8 mouse cellular contexts compared by ENCODE assay signal in the genomic region with DNA sequence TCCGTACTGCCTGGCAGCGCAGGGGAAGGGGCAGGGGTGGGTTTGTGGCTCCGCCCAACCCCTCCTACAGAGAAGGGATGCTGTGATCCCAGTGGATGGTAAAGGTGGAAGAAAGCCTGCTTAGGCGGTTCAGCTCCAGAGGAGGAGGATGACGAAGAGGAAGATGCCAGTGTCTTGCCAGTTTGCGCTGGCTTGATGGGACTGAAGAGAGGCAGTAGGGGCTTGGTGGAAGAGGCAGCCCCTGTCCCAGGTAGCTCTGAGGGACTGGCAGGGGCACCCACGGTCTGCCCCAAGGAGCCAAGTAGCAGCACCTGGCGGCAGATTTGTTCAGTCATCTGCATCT. TPM values are rescaled to one million over a fixed set of nuclear protein-coding genes. Genes with fewer than 3 reads are reported as not detected.
DNase-seq lines count a peak whose midpoint lies in the region; ATAC-seq and TF ChIP-seq lines count a peak whose summit lies in the region.

No protein-coding gene starts in this region.

- H3K4me1 ChIP-seq in heart, embryonic 11.5 days (ENCODE audit: control insufficient read depth, insufficient read depth, low read length), result peaks cover 12% of the 10 kb centered on the region; the same call in 1 of the 2 replicates
- peaks cover 1% of the 10 kb centered on the region; the same call in 1 of the 2 replicates for H3K4me1 ChIP-seq in heart, adult 2 months (ENCODE audit: control insufficient read depth, insufficient read depth, low read length)
- no peaks in the 10 kb centered on the region for H3K4me1 ChIP-seq in ES-Bruce4 (ENCODE audit: control insufficient read depth, insufficient read depth, low read length)
- peaks cover 67% of the 10 kb centered on the region for H3K4me1 ChIP-seq in forebrain, embryonic 15.5 days
- 0 out of 2 replicates have a peak, but pooled peaks cover 5% of the 10 kb centered on the region for H3K4me1 ChIP-seq in liver, postnatal 0 days (ENCODE audit: insufficient read depth)

- no peak for TF ChIP-seq CTCF in heart, adult 2 months (IDR thresholded peaks at IDR 0.05)
- no peak for TF ChIP-seq CTCF in ES-Bruce4 (IDR thresholded peaks at IDR 0.05; ENCODE audit: low read depth, low read length)
- no peak for TF ChIP-seq CTCF in liver, postnatal 0 days (IDR thresholded peaks at IDR 0.05; ENCODE audit: low read depth)

- TF ChIP-seq POLR2A in heart, adult 2 months (IDR thresholded peaks at IDR 0.05; ENCODE audit: insufficient read depth, low read depth, low read length), result no peak
- no peak for TF ChIP-seq POLR2A in ES-Bruce4 (IDR thresholded peaks at IDR 0.05; ENCODE audit: insufficient read depth, low read length)

- TF ChIP-seq EP300 in heart, adult 2 months (IDR thresholded peaks at IDR 0.05; ENCODE audit: insufficient read depth, low read depth, low read length), result no peak
- no peak for TF ChIP-seq EP300 in ES-Bruce4 (IDR thresholded peaks at IDR 0.05; ENCODE audit: insufficient read depth, low read depth, low read length)
- TF ChIP-seq EP300 in liver, postnatal 0 days (IDR thresholded peaks at IDR 0.05; ENCODE audit: low read depth), result no peak

- ATAC-seq in heart, embryonic 11.5 days (replicated peaks; ENCODE audit: insufficient number of reproducible peaks, low FRiP score, low TSS enrichment), result no peak
- ATAC-seq in forebrain, embryonic 15.5 days (replicated peaks), result no peak
- ATAC-seq in liver, postnatal 0 days, result no peak

- no peak for DNase-seq in heart, adult 2 months
- no peak for DNase-seq in liver, postnatal 0 days
- no peak for DNase-seq in adrenal gland, postnatal 36 days
- DNase-seq in MN1 (ENCODE audit: low spot score), result no peak
- no peak for DNase-seq in ovary, postnatal 14 days (ENCODE audit: low spot score)

- H3K27me3 ChIP-seq in heart, embryonic 11.5 days (ENCODE audit: control insufficient read depth, insufficient read depth, low read length), result peaks cover 3% of the 10 kb centered on the region; the same call in 1 of the 2 replicates
- H3K27me3 ChIP-seq in heart, adult 2 months (ENCODE audit: control insufficient read depth, insufficient read depth, low read length), result no peaks in the 10 kb centered on the region
- no peaks in the 10 kb centered on the region for H3K27me3 ChIP-seq in ES-Bruce4 (ENCODE audit: control insufficient read depth, insufficient read depth, low read length, poor library complexity, severe bottlenecking)
- no peaks in the 10 kb centered on the region for H3K27me3 ChIP-seq in forebrain, embryonic 15.5 days
- peaks cover 15% of the 10 kb centered on the region for H3K27me3 ChIP-seq in liver, postnatal 0 days (ENCODE audit: insufficient read depth, low read length)

- H3K27ac ChIP-seq in heart, embryonic 11.5 days (ENCODE audit: low read depth, low read length), result no peak overlapping the region
- no peak overlapping the region for H3K27ac ChIP-seq in heart, adult 2 months
- H3K27ac ChIP-seq in ES-Bruce4 (ENCODE audit: insufficient read depth, low read length), result no peak overlapping the region
- H3K27ac ChIP-seq in forebrain, embryonic 15.5 days (replicated peaks), result peak overlapping the region; percentile 95; the same call in 1 of the 2 replicates
- no peak overlapping the region for H3K27ac ChIP-seq in liver, postnatal 0 days (ENCODE audit: low read depth)

- H3K4me3 ChIP-seq in heart, embryonic 11.5 days (ENCODE audit: low read depth, low read length), result peak overlapping the region; percentile 74
- no peak overlapping the region for H3K4me3 ChIP-seq in heart, adult 2 months
- peak overlapping the region; percentile 25 for H3K4me3 ChIP-seq in ES-Bruce4 (ENCODE audit: low read depth, low read length)
- H3K4me3 ChIP-seq in forebrain, embryonic 15.5 days, result peak overlapping the region; percentile 95
- H3K4me3 ChIP-seq in liver, postnatal 0 days (ENCODE audit: low read depth, low read length), result no peak overlapping the region

- 0 out of 2 replicates have a peak, but pooled peaks cover 2% of the 10 kb centered on the region for H3K79me2 ChIP-seq in heart, adult 2 months (replicated peaks; ENCODE audit: control insufficient read depth, insufficient read depth, low read length)

- intact Hi-C loops in heart, adult 2 months (cut with DNase I), result no loop called here

- WGBS in heart, embryonic 11.5 days (ENCODE audit: insufficient replicate concordance), result 41% methylated on average over 8 of the region's 8 CpGs
- WGBS in heart, adult 2 months, result 75% methylated on average over 8 of the region's 8 CpGs
- 41% methylated on average over 8 of the region's 8 CpGs for WGBS in forebrain, embryonic 15.5 days
- 56% methylated on average over 8 of the region's 8 CpGs for WGBS in liver, postnatal 0 days (ENCODE audit: insufficient replicate concordance)

- H3K36me3 ChIP-seq in heart, embryonic 11.5 days (ENCODE audit: control insufficient read depth, insufficient read depth, low read length), result peaks cover 33% of the 10 kb centered on the region
- H3K36me3 ChIP-seq in heart, adult 2 months (ENCODE audit: control insufficient read depth, insufficient read depth, low read length), result no peaks in the 10 kb centered on the region; the same call in 1 of the 2 replicates
- H3K36me3 ChIP-seq in ES-Bruce4 (ENCODE audit: control insufficient read depth, insufficient read depth, low read length, poor library complexity, severe bottlenecking), result no peaks in the 10 kb centered on the region
- peaks cover 28% of the 10 kb centered on the region for H3K36me3 ChIP-seq in forebrain, embryonic 15.5 days
- H3K36me3 ChIP-seq in liver, postnatal 0 days (replicated peaks; ENCODE audit: insufficient read depth, low read length), result no peaks in the 10 kb centered on the region

- H3K9ac ChIP-seq in heart, embryonic 11.5 days (ENCODE audit: low read depth, low read length), result peak overlapping the region; percentile 86; the same call in 1 of the 2 replicates
- H3K9ac ChIP-seq in heart, adult 2 months (ENCODE audit: low read depth, low read length), result no peak overlapping the region
- H3K9ac ChIP-seq in ES-Bruce4 (ENCODE audit: low read depth, poor library complexity, severe bottlenecking), result no peak overlapping the region; the same call in 1 of the 2 replicates
- peak overlapping the region; percentile 89; the same call in 1 of the 2 replicates for H3K9ac ChIP-seq in forebrain, embryonic 15.5 days (replicated peaks)
- H3K9ac ChIP-seq in liver, postnatal 0 days (replicated peaks), result no peak overlapping the region

- H3K9me3 ChIP-seq in heart, embryonic 11.5 days (replicated peaks; ENCODE audit: control insufficient read depth, low read length), result no peaks in the 10 kb centered on the region
- no peaks in the 10 kb centered on the region for H3K9me3 ChIP-seq in ES-Bruce4 (replicated peaks; ENCODE audit: control insufficient read depth, insufficient read depth, low read length, poor library complexity, severe bottlenecking)
- H3K9me3 ChIP-seq in forebrain, embryonic 15.5 days, result no peaks in the 10 kb centered on the region
- no peaks in the 10 kb centered on the region for H3K9me3 ChIP-seq in liver, postnatal 0 days (ENCODE audit: low read length)

- peak overlapping the region; percentile 84 for H3K4me2 ChIP-seq in heart, embryonic 11.5 days
- H3K4me2 ChIP-seq in forebrain, embryonic 15.5 days (replicated peaks), result peak overlapping the region; percentile 57
- H3K4me2 ChIP-seq in liver, postnatal 0 days (ENCODE audit: low read depth, low read length), result peak overlapping the region; percentile 97

RNA-seq across cellular contexts. Expression of a gene that starts 9.9 kb away (rescaled TPM):
- 29.3 and 30.7 TPM in 2 replicates for polyA plus RNA-seq in heart, embryonic 11.5 days (2014; fragmentation: Nextera tagmentation; extraction: Ambion mirVana)
- total RNA-seq in heart, adult 2 months (2021), result 10 to 100 TPM; 17.8 to 20.4 TPM
- polyA plus RNA-seq in heart, adult 2 months (2012; rRNA removed), result 15.7 and 19.4 TPM in 2 replicates
- 65.8 and 67.6 TPM in 2 replicates for polyA plus RNA-seq in ES-Bruce4 (2011; ENCODE audit: insufficient read depth, insufficient read length, low read depth, missing spikeins)
- 51.4 and 57.1 TPM in 2 replicates for polyA plus RNA-seq in forebrain, embryonic 15.5 days (2015; fragmentation: Nextera tagmentation; extraction: Ambion mirVana)
- polyA plus RNA-seq in liver, postnatal 0 days (2015; fragmentation: Nextera tagmentation; extraction: Ambion mirVana), result 7.2 and 8.1 TPM in 2 replicates
- 10 to 100 TPM; 36.1 to 47.3 TPM for total RNA-seq in adrenal gland, postnatal 36 days (2021)

RNA-seq across cellular contexts. Expression of a gene that starts 13.8 kb away (rescaled TPM):
- 9.8 and 12.0 TPM in 2 replicates for polyA plus RNA-seq in heart, embryonic 11.5 days (2014; fragmentation: Nextera tagmentation; extraction: Ambion mirVana)
- 1 to 10 TPM in 1 of 2 experiments, under 1 TPM in 1; 0.98 to 2.0 TPM for total RNA-seq in heart, adult 2 months (2021)
- 1.6 and 2.3 TPM in 2 replicates for polyA plus RNA-seq in heart, adult 2 months (2012; rRNA removed)
- 10.0 and 11.4 TPM in 2 replicates for polyA plus RNA-seq in ES-Bruce4 (2011; ENCODE audit: insufficient read depth, insufficient read length, low read depth, missing spikeins)
- polyA plus RNA-seq in forebrain, embryonic 15.5 days (2015; fragmentation: Nextera tagmentation; extraction: Ambion mirVana), result 29.6 and 31.7 TPM in 2 replicates
- 0.63 and 0.85 TPM in 2 replicates for polyA plus RNA-seq in liver, postnatal 0 days (2015; fragmentation: Nextera tagmentation; extraction: Ambion mirVana)
- 1 to 10 TPM; 6.7 to 7.5 TPM for total RNA-seq in adrenal gland, postnatal 36 days (2021)

RNA-seq across cellular contexts. Expression of a gene that starts 35.4 kb away (rescaled TPM):
- polyA plus RNA-seq in heart, embryonic 11.5 days (2014; fragmentation: Nextera tagmentation; extraction: Ambion mirVana), result 16.4 and 20.8 TPM in 2 replicates
- total RNA-seq in heart, adult 2 months (2021), result 1 to 10 TPM; 4.8 to 5.2 TPM
- polyA plus RNA-seq in heart, adult 2 months (2012; rRNA removed), result 6.9 and 10.1 TPM in 2 replicates
- polyA plus RNA-seq in ES-Bruce4 (2011; ENCODE audit: insufficient read depth, insufficient read length, low read depth, missing spikeins), result 16.5 and 23.2 TPM in 2 replicates
- polyA plus RNA-seq in forebrain, embryonic 15.5 days (2015; fragmentation: Nextera tagmentation; extraction: Ambion mirVana), result 44.4 and 44.8 TPM in 2 replicates
- polyA plus RNA-seq in liver, postnatal 0 days (2015; fragmentation: Nextera tagmentation; extraction: Ambion mirVana), result 2.7 and 2.8 TPM in 2 replicates
- total RNA-seq in adrenal gland, postnatal 36 days (2021), result 10 to 100 TPM; 38.2 to 45.1 TPM

RNA-seq across cellular contexts. Expression of a gene that starts 35.8 kb away (rescaled TPM):
- 36.5 and 43.8 TPM in 2 replicates for polyA plus RNA-seq in heart, embryonic 11.5 days (2014; fragmentation: Nextera tagmentation; extraction: Ambion mirVana)
- 10 to 100 TPM; 32.8 to 37.5 TPM for total RNA-seq in heart, adult 2 months (2021)
- 23.3 and 41.1 TPM in 2 replicates for polyA plus RNA-seq in heart, adult 2 months (2012; rRNA removed)
- 66.5 and 67.4 TPM in 2 replicates for polyA plus RNA-seq in ES-Bruce4 (2011; ENCODE audit: insufficient read depth, insufficient read length, low read depth, missing spikeins)
- 59.5 and 62.9 TPM in 2 replicates for polyA plus RNA-seq in forebrain, embryonic 15.5 days (2015; fragmentation: Nextera tagmentation; extraction: Ambion mirVana)
- 12.1 and 13.4 TPM in 2 replicates for polyA plus RNA-seq in liver, postnatal 0 days (2015; fragmentation: Nextera tagmentation; extraction: Ambion mirVana)
- 10 to 100 TPM; 55.3 to 70.4 TPM for total RNA-seq in adrenal gland, postnatal 36 days (2021)

RNA-seq across cellular contexts. Expression of a gene that starts 41.4 kb away (rescaled TPM):
- not detected in 2 replicates for polyA plus RNA-seq in heart, embryonic 11.5 days (2014; fragmentation: Nextera tagmentation; extraction: Ambion mirVana)
- not detected for total RNA-seq in heart, adult 2 months (2021)
- not detected in 2 replicates for polyA plus RNA-seq in heart, adult 2 months (2012; rRNA removed)
- polyA plus RNA-seq in ES-Bruce4 (2011; ENCODE audit: insufficient read depth, insufficient read length, low read depth, missing spikeins), result not detected in 2 replicates
- not detected in 2 replicates for polyA plus RNA-seq in forebrain, embryonic 15.5 days (2015; fragmentation: Nextera tagmentation; extraction: Ambion mirVana)
- polyA plus RNA-seq in liver, postnatal 0 days (2015; fragmentation: Nextera tagmentation; extraction: Ambion mirVana), result not detected in 2 replicates
- not detected for total RNA-seq in adrenal gland, postnatal 36 days (2021)

Comparison
In these comparisons a context has a peak if more than half of its experiments do, and no peak if none do; other contexts are left out.
1. H3K4me3 ChIP-seq: peak in heart, embryonic 11.5 days (single experiment), ES-Bruce4 (single experiment) and forebrain, embryonic 15.5 days (single experiment); none in heart, adult 2 months (single experiment) and liver, postnatal 0 days (single experiment).
2. H3K9ac ChIP-seq: peak in heart, embryonic 11.5 days (single experiment) and forebrain, embryonic 15.5 days (single experiment); none in heart, adult 2 months (single experiment), ES-Bruce4 (single experiment) and liver, postnatal 0 days (single experiment).
3. Peak in every context shown above with its lines, with median percentiles within 50 percentile points of each other: H3K4me2 ChIP-seq.